Mouse (Mus musculus): Measurements from ENCODE around the gene Wsb1.

- TF ChIP-seq CTCF (IDR thresholded peaks at IDR 0.05; ENCODE audit: low read depth, low read length) = no peak
- no peak for TF ChIP-seq GATA1 (IDR thresholded peaks at IDR 0.05; ENCODE audit: borderline replicate concordance, low read length)
These were observed 29.0 kb upstream of the Wsb1 start for GRCm38 (mm10) chr11:79283350-79284030.
